Mouse (Mus musculus): ENCODE measurements at regions not wholly inside any gene's neighbourhood (a gene's known extent, or its start where the extent isn't known, plus 50 kb on each side); places are given as distances from the start of the nearest gene placed in this dataset.
A peak's percentile ranks its signal among the peaks of the same experiment; 100 is the strongest.
"Not testable (repeated sequence)": the region's sequence is repeated elsewhere in the genome, so short reads cannot be mapped to it uniquely, and the experiment has no call there.

- DNase-seq (ENCODE audit: low spot score): not testable (repeated sequence)
These were observed 153.4 kb downstream of the Srek1 start for GRCm38 (mm10) chr13:103620958-103621357.

- DNase-seq (ENCODE audit: low spot score): no peak
These were observed 161.1 kb downstream of the Srek1 start for GRCm38 (mm10) chr13:103613333-103613725.

GRCm38 (mm10) chr13:103612720-103613332 lies 161.6 kb downstream of the Srek1 start:
- no peak for DNase-seq (ENCODE audit: low spot score)

GRCm38 (mm10) chr13:103602302-103602701 lies 172.1 kb downstream of the Srek1 start:
- no peak for DNase-seq (ENCODE audit: low spot score)

- DNase-seq (ENCODE audit: low spot score): no peak
These were observed 182.0 kb downstream of the Srek1 start for GRCm38 (mm10) chr13:103592371-103592770.

GRCm38 (mm10) chr13:103591874-103592273 lies 182.5 kb downstream of the Srek1 start:
- DNase-seq (ENCODE audit: low spot score): no peak

- not testable (repeated sequence) for DNase-seq (ENCODE audit: low spot score)
These were observed 183.0 kb downstream of the Srek1 start for GRCm38 (mm10) chr13:103591381-103591780.

- no peak for DNase-seq (ENCODE audit: low spot score)
These were observed 184.8 kb downstream of the Srek1 start for GRCm38 (mm10) chr13:103589646-103590045.

GRCm38 (mm10) chr13:103576856-103577255 lies 197.6 kb downstream of the Srek1 start:
- no peak for DNase-seq (ENCODE audit: low spot score)

GRCm38 (mm10) chr13:103564715-103565114 lies 209.7 kb downstream of the Srek1 start:
- DNase-seq (ENCODE audit: low spot score): no peak

GRCm38 (mm10) chr13:103561795-103562705 lies 212.4 kb downstream of the Srek1 start:
- DNase-seq (ENCODE audit: low spot score): no peak

- no peak for DNase-seq (ENCODE audit: low spot score)
These were observed 215.5 kb downstream of the Srek1 start for GRCm38 (mm10) chr13:103558915-103559314.

GRCm38 (mm10) chr13:103539577-103539976 lies 205.3 kb upstream of the Mast4 start:
- no peak for DNase-seq (ENCODE audit: low spot score)

- DNase-seq (ENCODE audit: low spot score): no peak
These were observed 179.5 kb upstream of the Mast4 start for GRCm38 (mm10) chr13:103513825-103514224.

- DNase-seq (ENCODE audit: low spot score): peak; percentile 21
These were observed 178.2 kb upstream of the Mast4 start for GRCm38 (mm10) chr13:103512476-103512875.

- no peak for DNase-seq (ENCODE audit: low spot score)
These were observed 170.7 kb upstream of the Mast4 start for GRCm38 (mm10) chr13:103504987-103505386.

- no peak for DNase-seq (ENCODE audit: low spot score)
These were observed 165.1 kb upstream of the Mast4 start for GRCm38 (mm10) chr13:103499376-103499775.

- no peak for DNase-seq (ENCODE audit: low spot score)
These were observed 160.1 kb upstream of the Mast4 start for GRCm38 (mm10) chr13:103494371-103494770.

GRCm38 (mm10) chr13:103493567-103493966 lies 159.3 kb upstream of the Mast4 start:
- no peak for DNase-seq (ENCODE audit: low spot score)

GRCm38 (mm10) chr13:103490049-103490448 lies 155.8 kb upstream of the Mast4 start:
- DNase-seq (ENCODE audit: low spot score): no peak

GRCm38 (mm10) chr13:103484092-103484491 lies 149.8 kb upstream of the Mast4 start:
- no peak for DNase-seq (ENCODE audit: low spot score)

GRCm38 (mm10) chr13:103483392-103483791 lies 149.1 kb upstream of the Mast4 start:
- DNase-seq (ENCODE audit: low spot score): no peak

- no peak for DNase-seq (ENCODE audit: low spot score)
These were observed 142.0 kb upstream of the Mast4 start for GRCm38 (mm10) chr13:103476328-103476727.

All from layer of hippocampus, adult 9-10 months (tissue).